Mouse (Mus musculus) WW6 (cell line): ENCODE data around the gene Plcz1.
A peak's percentile ranks its signal among the peaks of the same experiment; 100 is the strongest.

ENCODE experiments used
- DNase-seq: peaks from one replicate; pipeline ENCODE4 v3.0.0-alpha.2; 2013; ENCODE audit warnings: low read depth, low spot score

The Plcz1 gene

GRCm38 (mm10) chr6:140041357-140041756 lies at the start of gene Plcz1:
Gene Plcz1, minus strand, starts transcription at chr6:140041457.
- no peak for DNase-seq

DNA sequence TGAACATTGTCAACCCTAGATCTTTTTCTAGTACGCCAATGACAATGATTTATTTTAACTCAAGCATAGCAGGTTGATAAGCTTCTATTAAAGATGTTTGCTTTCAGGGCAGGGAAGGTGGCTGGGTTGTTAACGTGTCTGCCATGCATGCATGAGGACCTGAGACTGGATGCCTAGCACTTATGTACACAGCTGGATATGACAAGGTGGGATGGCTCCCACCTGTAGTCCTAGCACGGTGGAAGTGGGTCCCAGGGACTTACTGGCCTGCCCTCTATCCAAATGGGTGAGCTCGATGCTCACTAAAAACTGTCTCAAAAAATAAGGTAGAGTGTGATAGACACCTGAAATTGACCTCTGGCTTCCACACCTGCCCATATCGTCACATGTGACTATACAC lies 48.6 kb upstream of the Plcz1 start:
- no peak for DNase-seq

DNA sequence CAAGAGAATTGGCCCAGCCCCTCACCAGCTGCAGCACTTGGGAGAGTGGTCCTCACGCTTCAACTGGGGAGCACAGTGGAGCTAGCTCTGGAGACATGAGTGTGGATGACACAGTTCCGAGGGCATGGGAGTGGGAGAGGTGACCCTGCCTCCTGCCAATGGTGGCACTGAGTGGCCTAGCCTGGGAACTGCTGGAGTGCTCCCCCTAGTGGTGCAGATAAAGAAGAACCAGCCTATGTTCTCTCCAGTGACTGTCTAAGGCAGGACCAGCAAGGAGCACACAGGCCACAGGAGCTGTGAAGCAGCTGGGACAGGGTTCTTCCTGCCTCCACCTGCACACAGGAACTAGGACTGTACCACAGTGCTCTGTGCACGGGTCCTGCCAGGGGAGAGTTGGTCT lies 40.5 kb upstream of the Plcz1 start:
- DNase-seq: peak; percentile 24

- DNase-seq: no peak
These were observed 39.7 kb upstream of the Plcz1 start for GRCm38 (mm10) chr6:140080933-140081332.

- DNase-seq: no peak
These were observed 27.9 kb upstream of the Plcz1 start for GRCm38 (mm10) chr6:140069177-140069576.

- no peak for DNase-seq
These were observed 13.1 kb upstream of the Plcz1 start for GRCm38 (mm10) chr6:140054271-140054928.

GRCm38 (mm10) chr6:140051476-140051875 lies 10.2 kb upstream of the Plcz1 start:
- no peak for DNase-seq

- no peak for DNase-seq
These were observed 305 bp downstream of the Plcz1 start, which contains the start of gene Capza3 for GRCm38 (mm10) chr6:140040952-140041351. Gene Capza3, plus strand, starts transcription at chr6:140041252.

GRCm38 (mm10) chr6:140024404-140024803 lies 16.9 kb downstream of the Plcz1 start:
- DNase-seq: no peak

DNA sequence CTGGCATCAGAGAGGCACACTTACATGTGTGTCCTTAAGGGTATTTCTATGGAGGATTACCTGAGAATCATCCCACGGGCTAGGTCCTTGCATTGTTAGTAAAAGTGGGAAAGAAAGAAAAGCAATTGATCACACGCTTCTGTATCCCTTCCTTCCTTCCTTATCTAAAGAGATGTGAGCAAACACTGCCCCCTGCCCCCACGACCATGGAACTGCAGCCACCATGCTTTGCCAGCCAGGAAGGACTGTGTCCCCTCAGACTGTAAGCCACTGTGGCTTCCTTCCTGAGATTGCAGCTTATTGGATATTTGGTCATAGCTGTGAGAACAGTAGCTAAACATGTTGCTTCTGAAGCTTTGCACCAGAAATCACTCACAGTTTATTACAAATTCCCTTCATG lies 36.1 kb downstream of the Plcz1 start:
- no peak for DNase-seq

GRCm38 (mm10) chr6:139989597-139989996 lies 51.7 kb downstream of the Plcz1 start:
- no peak for DNase-seq

DNA sequence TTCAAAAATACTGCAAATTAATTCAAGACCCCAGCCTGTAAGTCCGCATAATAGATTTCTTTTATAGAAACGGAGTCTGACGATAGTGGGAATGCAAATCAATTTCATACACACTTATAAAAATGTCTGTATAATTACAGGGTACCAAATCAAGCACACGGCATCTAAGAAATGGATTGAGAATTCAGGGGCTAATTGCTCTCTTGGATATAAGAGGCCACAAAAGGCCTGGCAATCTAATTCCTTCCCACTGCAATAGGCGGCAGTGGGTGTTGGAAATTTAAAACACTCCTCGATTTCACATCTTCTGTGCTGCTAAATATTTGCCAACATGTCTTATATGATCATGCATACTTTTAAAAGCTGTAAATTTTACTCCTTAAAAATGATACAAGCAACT lies 52.2 kb downstream of the Plcz1 start:
- DNase-seq: no peak

DNA sequence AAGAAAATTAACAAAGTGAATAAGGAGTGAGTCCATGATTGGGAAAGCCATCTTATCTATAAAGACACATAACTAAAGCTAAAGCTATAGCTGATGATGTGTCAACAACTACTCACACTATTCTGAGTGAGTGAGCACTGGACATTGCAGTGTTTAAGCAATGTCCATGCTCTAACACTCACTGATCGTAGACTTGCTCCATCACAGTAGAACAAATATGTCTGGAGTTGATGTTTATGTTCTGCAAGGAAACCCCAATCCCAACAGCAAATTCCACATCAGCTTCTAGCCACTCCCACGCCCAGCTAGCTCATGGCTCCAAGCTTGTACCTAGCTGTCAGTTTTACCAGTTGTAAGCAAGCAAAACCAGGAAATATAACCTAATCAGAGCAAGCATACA lies 54.7 kb downstream of the Plcz1 start:
- no peak for DNase-seq

- DNase-seq: no peak
These were observed 57.2 kb downstream of the Plcz1 start for GRCm38 (mm10) chr6:139984069-139984468.

DNA sequence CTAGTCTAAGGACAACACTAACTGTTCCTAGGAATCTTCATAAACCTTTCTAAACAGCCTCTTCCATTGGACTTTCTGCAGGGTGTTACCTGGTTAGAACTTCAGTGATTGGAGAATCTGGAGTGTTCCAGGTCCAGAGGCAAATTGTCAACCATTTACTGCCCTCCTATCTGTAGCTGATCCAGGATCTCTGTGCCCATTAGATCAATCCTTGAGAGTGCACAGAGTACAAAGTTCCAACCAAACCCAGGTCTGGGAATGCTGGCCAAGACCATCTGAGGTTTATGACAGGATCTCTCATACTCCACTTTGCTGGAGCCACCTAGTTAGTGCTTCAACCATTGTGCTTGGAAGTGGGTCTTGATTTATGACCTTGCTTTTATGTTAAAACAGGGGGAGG lies 60.2 kb downstream of the Plcz1 start:
- DNase-seq: no peak

GRCm38 (mm10) chr6:139978114-139978513 lies 63.1 kb downstream of the Plcz1 start:
- no peak for DNase-seq

- DNase-seq: no peak
These were observed 66.6 kb downstream of the Plcz1 start for GRCm38 (mm10) chr6:139974668-139975067.

DNA sequence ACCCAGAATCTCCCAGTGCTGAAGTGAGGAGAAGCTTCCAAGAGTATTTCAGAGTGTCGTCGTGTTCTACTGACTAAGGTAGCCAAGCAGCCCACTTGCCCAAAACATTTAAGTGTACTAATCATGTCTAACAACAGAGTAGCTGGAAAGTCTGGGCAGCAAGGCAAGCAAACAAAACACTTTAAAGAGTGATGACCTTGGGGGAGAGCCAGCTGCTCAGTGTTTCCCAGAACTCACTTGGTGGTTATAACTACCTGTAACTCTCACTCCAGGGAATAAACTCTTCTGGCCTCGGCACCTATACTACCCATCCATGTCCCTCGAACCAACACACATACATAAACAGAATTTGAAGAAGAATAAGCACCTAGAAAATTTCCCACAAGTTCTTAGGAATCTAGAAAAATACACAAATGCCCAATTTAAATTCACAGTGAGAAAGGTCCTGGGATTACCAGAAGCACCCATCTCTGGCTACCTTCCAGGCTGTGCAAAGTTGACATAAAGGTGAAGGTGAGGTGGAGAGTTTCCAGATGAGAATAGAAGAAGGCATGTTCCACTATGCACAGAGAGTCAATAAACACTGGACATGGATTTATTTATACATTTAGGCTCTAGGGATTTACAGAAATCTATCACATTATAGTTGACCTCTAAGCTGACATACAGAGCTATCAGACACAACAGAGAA lies 69.5 kb downstream of the Plcz1 start:
- no peak for DNase-seq

- no peak for DNase-seq
These were observed 74.6 kb downstream of the Plcz1 start for GRCm38 (mm10) chr6:139966684-139967083.

DNA sequence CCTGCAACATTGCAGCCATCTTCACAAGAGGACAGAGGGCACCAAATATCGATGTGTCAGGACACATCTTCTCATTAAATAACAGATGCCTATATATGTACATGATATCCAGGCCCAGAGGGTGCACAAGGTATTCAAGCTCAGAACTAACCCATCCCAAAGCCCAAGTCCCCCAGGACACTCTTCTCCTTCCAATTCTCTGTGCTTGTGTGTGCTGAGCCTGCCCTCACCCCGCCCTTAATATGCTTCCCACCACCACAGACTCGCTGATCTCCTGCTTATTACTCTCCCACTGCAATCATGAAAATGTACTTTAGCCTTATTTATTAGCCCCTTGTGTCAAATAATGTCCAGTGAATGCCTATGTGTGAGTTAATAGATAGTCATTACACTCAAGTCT lies 76.4 kb downstream of the Plcz1 start:
- DNase-seq: no peak

DNA sequence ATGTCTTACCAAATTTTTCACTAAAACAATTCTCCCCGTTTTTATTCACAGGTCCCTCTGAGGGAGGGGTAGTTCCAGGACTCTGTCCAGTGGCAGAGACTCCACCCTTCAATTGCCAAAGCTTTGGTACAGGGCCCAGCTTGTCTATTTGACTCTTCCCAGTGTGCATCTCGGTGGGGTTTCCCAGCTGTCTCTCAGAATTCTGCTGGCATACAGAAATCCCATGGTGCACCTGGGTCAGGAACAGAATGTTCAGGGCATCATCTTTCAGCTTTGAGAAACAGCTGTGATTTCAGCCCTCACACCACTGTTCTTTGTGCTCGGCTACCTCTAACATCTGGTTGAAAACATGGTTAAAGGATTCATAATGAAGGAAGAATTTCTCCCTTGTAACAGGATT lies 77.5 kb downstream of the Plcz1 start:
- DNase-seq: no peak

DNA sequence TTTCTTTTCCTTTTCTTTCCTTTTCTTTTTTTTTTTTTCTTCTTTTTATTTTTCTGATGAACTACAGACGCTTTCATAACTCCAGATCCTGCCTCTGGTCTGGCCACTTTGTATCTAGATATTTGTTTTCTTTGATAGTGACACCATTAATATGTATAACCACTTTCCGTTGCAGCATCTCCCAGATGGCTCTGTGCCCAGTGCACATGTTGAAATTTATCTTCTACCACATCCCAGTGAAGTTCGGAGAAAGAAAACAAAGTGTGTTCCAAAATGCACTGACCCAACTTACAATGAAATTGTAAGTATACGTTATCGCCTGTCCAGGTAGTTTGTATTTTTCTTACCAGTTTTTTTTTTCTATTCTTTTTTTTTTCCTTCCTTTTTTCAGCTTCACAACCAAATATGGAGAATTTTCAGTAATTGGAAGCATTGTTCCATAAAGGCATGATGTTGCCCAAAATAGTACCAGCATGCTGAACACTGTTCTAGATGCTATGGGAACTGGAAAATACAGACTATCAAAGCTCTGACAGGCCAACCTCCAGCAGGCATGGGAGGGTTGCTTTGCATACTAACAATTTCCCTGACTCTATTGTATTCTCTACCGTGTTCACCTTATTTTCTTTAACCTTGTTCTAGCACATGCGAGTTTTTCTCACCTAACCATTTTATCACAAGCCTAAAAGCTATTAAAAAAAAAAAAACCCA lies 83.6 kb downstream of the Plcz1 start:
- no peak for DNase-seq

GRCm38 (mm10) chr6:139953596-139953995 lies 87.7 kb downstream of the Plcz1 start:
- no peak for DNase-seq
